Mouse (Mus musculus): ENCODE measurements around the gene Oaz3. TPM values are rescaled to one million over a fixed set of nuclear protein-coding genes. Genes with fewer than 3 reads are reported as not detected.

Gene Oaz3
- total RNA-seq, 2 experiments from 2014 or later, result 0.84 TPM; not detected in 1

- no peak for ATAC-seq (replicated peaks; ENCODE audit: low FRiP score, poor library complexity, severe bottlenecking)
Observed at GRCm38 (mm10) chr3:94392128-94392527, 51.6 kb downstream of the Oaz3 start.

- no peak for ATAC-seq (replicated peaks; ENCODE audit: low FRiP score, poor library complexity, severe bottlenecking)
Observed at GRCm38 (mm10) chr3:94391001-94391400, 52.7 kb downstream of the Oaz3 start.

GRCm38 (mm10) chr3:94389420-94389819 lies 54.3 kb downstream of the Oaz3 start:
- no peak for ATAC-seq (replicated peaks; ENCODE audit: low FRiP score, poor library complexity, severe bottlenecking)

- no peak for ATAC-seq (replicated peaks; ENCODE audit: low FRiP score, poor library complexity, severe bottlenecking)
Observed at GRCm38 (mm10) chr3:94388047-94388446, 55.7 kb downstream of the Oaz3 start.

GRCm38 (mm10) chr3:94387391-94387790 lies 56.3 kb downstream of the Oaz3 start:
- no peak for ATAC-seq (replicated peaks; ENCODE audit: low FRiP score, poor library complexity, severe bottlenecking)

- no peak for ATAC-seq (replicated peaks; ENCODE audit: low FRiP score, poor library complexity, severe bottlenecking)
Observed at GRCm38 (mm10) chr3:94386671-94387070, 57.0 kb downstream of the Oaz3 start.

GRCm38 (mm10) chr3:94383476-94383875 lies 60.2 kb downstream of the Oaz3 start:
- no peak for ATAC-seq (replicated peaks; ENCODE audit: low FRiP score, poor library complexity, severe bottlenecking)

Other genes with a start within 250 kb of the Oaz3 start
- not detected in 2 replicates for gene Gm5286, start 247.2 kb downstream of the Oaz3 start, total RNA-seq (2015; ENCODE audit: low replicate concordance)
- not detected in 2 replicates for gene Gm5286, start 247.2 kb downstream of the Oaz3 start, total RNA-seq (2017; ENCODE audit: low replicate concordance)
- not detected in 2 replicates for gene Gm4778, start 179.9 kb downstream of the Oaz3 start, total RNA-seq (2015; ENCODE audit: low replicate concordance)
- not detected in 2 replicates for gene Gm4778, start 179.9 kb downstream of the Oaz3 start, total RNA-seq (2017; ENCODE audit: low replicate concordance)
- gene Them4, start 133.8 kb downstream of the Oaz3 start, total RNA-seq (2015; ENCODE audit: low replicate concordance), result not detected in 2 replicates
- 0.90 TPM in 1 of 2 replicates, not detected in the other for gene Them4, start 133.8 kb downstream of the Oaz3 start, total RNA-seq (2017; ENCODE audit: low replicate concordance)
- gene Them5, start 101.8 kb downstream of the Oaz3 start, total RNA-seq (2015; ENCODE audit: low replicate concordance), result not detected in 2 replicates
- not detected in 2 replicates for gene Them5, start 101.8 kb downstream of the Oaz3 start, total RNA-seq (2017; ENCODE audit: low replicate concordance)
- gene C2cd4d, start 81.5 kb downstream of the Oaz3 start, total RNA-seq (2015; ENCODE audit: low replicate concordance), result not detected in 2 replicates
- gene C2cd4d, start 81.5 kb downstream of the Oaz3 start, total RNA-seq (2017; ENCODE audit: low replicate concordance), result not detected in 2 replicates
- 2.2 TPM in 1 of 2 replicates, not detected in the other for gene Rorc, start 71.1 kb downstream of the Oaz3 start, total RNA-seq (2015; ENCODE audit: low replicate concordance)
- not detected in 2 replicates for gene Rorc, start 71.1 kb downstream of the Oaz3 start, total RNA-seq (2017; ENCODE audit: low replicate concordance)
- gene Lingo4, start 45.4 kb downstream of the Oaz3 start, total RNA-seq (2015; ENCODE audit: low replicate concordance), result not detected in 2 replicates
- gene Lingo4, start 45.4 kb downstream of the Oaz3 start, total RNA-seq (2017; ENCODE audit: low replicate concordance), result not detected in 2 replicates
- gene Tdrkh, start 30.6 kb downstream of the Oaz3 start, total RNA-seq (2015; ENCODE audit: low replicate concordance), result 10.1 TPM in 1 of 2 replicates, not detected in the other
- 0.51 TPM in 1 of 2 replicates, not detected in the other for gene Tdrkh, start 30.6 kb downstream of the Oaz3 start, total RNA-seq (2017; ENCODE audit: low replicate concordance)
- gene Mrpl9, start 597 bp downstream of the Oaz3 start, total RNA-seq (2015; ENCODE audit: low replicate concordance), result 15.5 and 19.5 TPM in 2 replicates
- gene Mrpl9, start 597 bp downstream of the Oaz3 start, total RNA-seq (2017; ENCODE audit: low replicate concordance), result 17.7 and 27.5 TPM in 2 replicates
- not detected in 2 replicates for gene Celf3, start 34.4 kb upstream of the Oaz3 start, total RNA-seq (2015; ENCODE audit: low replicate concordance)
- gene Celf3, start 34.4 kb upstream of the Oaz3 start, total RNA-seq (2017; ENCODE audit: low replicate concordance), result not detected in 2 replicates
- gene Riiad1, start 36.4 kb upstream of the Oaz3 start, total RNA-seq (2015; ENCODE audit: low replicate concordance), result not detected in 2 replicates
- not detected in 2 replicates for gene Riiad1, start 36.4 kb upstream of the Oaz3 start, total RNA-seq (2017; ENCODE audit: low replicate concordance)
- 14.8 and 27.2 TPM in 2 replicates for gene Snx27, start 138.8 kb upstream of the Oaz3 start, total RNA-seq (2015; ENCODE audit: low replicate concordance)
- 10.0 and 11.8 TPM in 2 replicates for gene Snx27, start 138.8 kb upstream of the Oaz3 start, total RNA-seq (2017; ENCODE audit: low replicate concordance)
- not detected in 2 replicates for gene Gm10972, start 199.2 kb upstream of the Oaz3 start, total RNA-seq (2015; ENCODE audit: low replicate concordance)
- not detected in 2 replicates for gene Gm10972, start 199.2 kb upstream of the Oaz3 start, total RNA-seq (2017; ENCODE audit: low replicate concordance)
- 2.9 and 5.4 TPM in 2 replicates for gene Tuft1, start 215.0 kb upstream of the Oaz3 start, total RNA-seq (2015; ENCODE audit: low replicate concordance)
- gene Tuft1, start 215.0 kb upstream of the Oaz3 start, total RNA-seq (2017; ENCODE audit: low replicate concordance), result 2.4 and 12.6 TPM in 2 replicates
- not detected in 2 replicates for gene Selenbp2, start 249.6 kb upstream of the Oaz3 start, total RNA-seq (2015; ENCODE audit: low replicate concordance)
- not detected in 2 replicates for gene Selenbp2, start 249.6 kb upstream of the Oaz3 start, total RNA-seq (2017; ENCODE audit: low replicate concordance)

Measured in erythroid progenitor cell, adult 5-6 weeks (primary cell).